Mouse (Mus musculus) ES-E14 (cell line): ENCODE measurements around the gene Icmt. TPM values are rescaled to one million over a fixed set of nuclear protein-coding genes. Genes with fewer than 3 reads are reported as not detected.

Experiments
- DNase-seq: peaks from one replicate; pipeline ENCODE4 v3.0.0-alpha.2; 2013; ENCODE audit warnings: low read depth, low spot score
- H3K27ac ChIP-seq: 2 replicates; pipeline ENCODE4 v1.5.1; 2012; ENCODE audit warnings: low read depth, mild to moderate bottlenecking, low read length, moderate library complexity, mixed read lengths; ENCODE audit not compliant: poor library complexity, insufficient read depth, severe bottlenecking
- H3K36me3 ChIP-seq: 2 replicates; pipeline ENCODE4 v1.6.1; 2012; ENCODE audit warnings: mild to moderate bottlenecking, low read length, moderate library complexity, mixed read lengths; ENCODE audit not compliant: control insufficient read depth, poor library complexity, insufficient read depth, severe bottlenecking
- H3K4me1 ChIP-seq, 2 experiments: fragments of 150-350 bp in 1 of 2; sonication (generic) in 1 of 2; 2 replicates each; pipeline ENCODE4 v1.6.1; 2012; ENCODE audit warnings: low read length in 2 of 2, mild to moderate bottlenecking in 1 of 2, mixed read lengths in 1 of 2; ENCODE audit not compliant: control insufficient read depth in 2 of 2, insufficient read depth in 2 of 2, poor library complexity in 1 of 2
- H3K4me3 ChIP-seq, 2 experiments: fragments of 150-350 bp in 1 of 2; sonication (generic) in 1 of 2; 2 replicates each; pipeline ENCODE4 v1.5.1; 2012; ENCODE audit warnings: low read length in 2 of 2, low read depth in 1 of 2, mild to moderate bottlenecking in 1 of 2, mixed read lengths in 1 of 2; ENCODE audit not compliant: insufficient read depth in 1 of 2, poor library complexity in 1 of 2, severe bottlenecking in 1 of 2
- H3K9ac ChIP-seq: 2 replicates; pipeline ENCODE4 v1.6.1; 2012; ENCODE audit warnings: low read depth, mild to moderate bottlenecking, low read length, mixed read lengths; ENCODE audit not compliant: poor library complexity, insufficient read depth, severe bottlenecking
- H3K9me3 ChIP-seq: fragments of 150-350 bp; sonication (generic); 2 replicates; pipeline ENCODE4 v1.6.1; 2012; ENCODE audit warnings: low read depth, mild to moderate bottlenecking, low read length; ENCODE audit not compliant: control insufficient read depth, insufficient read depth
- CHD2 ChIP-seq: IDR thresholded peaks from 2 replicates; pipeline ENCODE4 v1.6.1; 2014; ENCODE audit warnings: mild to moderate bottlenecking, low read depth, low read length, inconsistent platforms
- HCFC1 ChIP-seq: IDR thresholded peaks from 2 replicates; pipeline ENCODE4 v1.6.1; 2012; ENCODE audit warnings: low read length, inconsistent platforms, borderline replicate concordance; ENCODE audit not compliant: insufficient read depth
- MAFK ChIP-seq: IDR thresholded peaks from 2 replicates; pipeline ENCODE4 v1.6.1; 2014; ENCODE audit warnings: mild to moderate bottlenecking, low read depth, low read length, inconsistent platforms; ENCODE audit not compliant: insufficient read depth
- ZC3H11A ChIP-seq: IDR thresholded peaks from 2 replicates; pipeline ENCODE4 v1.6.1; 2012; ENCODE audit warnings: low read depth, mild to moderate bottlenecking, inconsistent platforms, low read length, borderline replicate concordance
- ZNF384 ChIP-seq: IDR thresholded peaks from 2 replicates; pipeline ENCODE4 v1.6.1; 2012; ENCODE audit warnings: low read depth, low read length, inconsistent platforms
- in situ Hi-C, 2 experiments: fragments of 600-800 bp; cut with MboI; formaldehyde crosslinking; loops; one replicate each; pipeline ENCODE4 v1.15.1; 2025; ENCODE audit warnings: low sequenced_read_pairs in 2 of 2, inconsistent platforms in 1 of 2; ENCODE audit not compliant: unreplicated experiment in 2 of 2
- total RNA-seq: library from RNA; depleted of rRNA; stranded (reverse); fragments of 300-350 nt; gene quantifications from 2 replicates; pipeline ENCODE4 v1.2.3, GENCODE M21; 2012

Gene Icmt
- total RNA-seq, 1 experiment: 47.7 TPM

- in situ Hi-C loops: no loop called here
- Histone ChIP-seq H3K4me3 (no peak overlapping the region), H3K9me3 (no peaks in the 10 kb centered on the region), H3K4me1 (peaks cover 1 to 2% of the 10 kb centered on the region in 2 experiments; a peak in 1 of 4 replicates), H3K36me3 (peaks cover 32% of the 10 kb centered on the region), H3K9ac (no peak overlapping the region), H3K27ac (no peak overlapping the region)
- no peak for TF ChIP-seq CHD2
- no peak for TF ChIP-seq ZNF384
- no peak for TF ChIP-seq ZC3H11A
- TF ChIP-seq MAFK: no peak
- no peak for TF ChIP-seq HCFC1
- DNase-seq: no peak
Measured at GRCm38 (mm10) chr4:152303172-152303571, 6.1 kb downstream of the Icmt start.

DNA sequence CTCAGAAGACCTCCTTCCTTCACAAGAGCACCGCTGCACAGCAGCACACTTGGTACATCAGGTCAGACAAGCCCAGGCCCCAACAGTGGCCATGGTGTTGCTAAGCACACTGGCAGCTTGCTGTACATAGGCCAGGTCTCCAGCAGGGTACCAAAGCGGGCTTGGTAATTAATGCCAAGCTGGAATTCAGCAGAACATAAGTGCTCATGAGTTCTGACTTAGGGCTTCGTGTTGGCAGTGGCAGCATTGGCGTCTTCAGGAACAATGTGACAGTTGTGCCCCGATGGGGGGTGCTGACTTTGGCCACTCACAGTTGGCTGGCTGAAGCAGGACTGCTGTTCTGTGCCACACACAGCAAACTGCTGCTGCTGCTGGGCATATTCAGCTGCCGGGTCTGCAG lies 7.7 kb downstream of the Icmt start:
- Histone ChIP-seq H3K36me3 (peaks cover 31% of the 10 kb centered on the region), H3K27ac (no peak overlapping the region), H3K9ac (no peak overlapping the region), H3K9me3 (no peaks in the 10 kb centered on the region), H3K4me1 (peaks cover 0 to 1% of the 10 kb centered on the region in 2 experiments; a peak in 1 of 4 replicates), H3K4me3 (no peak overlapping the region)
- DNase-seq: no peak
- no peak for TF ChIP-seq CHD2
- no peak for TF ChIP-seq ZNF384
- TF ChIP-seq HCFC1: no peak
- no peak for TF ChIP-seq ZC3H11A
- TF ChIP-seq MAFK: no peak
- in situ Hi-C loops: no loop called here

GRCm38 (mm10) chr4:152305991-152306390 lies 9.0 kb downstream of the Icmt start:
- Histone ChIP-seq H3K27ac (no peak overlapping the region), H3K4me1 (peaks cover 0 to 1% of the 10 kb centered on the region in 2 experiments; a peak in 1 of 4 replicates), H3K9ac (no peak overlapping the region), H3K9me3 (no peaks in the 10 kb centered on the region), H3K36me3 (peaks cover 22% of the 10 kb centered on the region), H3K4me3 (no peak overlapping the region)
- no peak for DNase-seq
- in situ Hi-C loops: no loop called here
- TF ChIP-seq ZC3H11A (no peak), HCFC1 (no peak), MAFK (no peak), ZNF384 (no peak), CHD2 (no peak)

DNA sequence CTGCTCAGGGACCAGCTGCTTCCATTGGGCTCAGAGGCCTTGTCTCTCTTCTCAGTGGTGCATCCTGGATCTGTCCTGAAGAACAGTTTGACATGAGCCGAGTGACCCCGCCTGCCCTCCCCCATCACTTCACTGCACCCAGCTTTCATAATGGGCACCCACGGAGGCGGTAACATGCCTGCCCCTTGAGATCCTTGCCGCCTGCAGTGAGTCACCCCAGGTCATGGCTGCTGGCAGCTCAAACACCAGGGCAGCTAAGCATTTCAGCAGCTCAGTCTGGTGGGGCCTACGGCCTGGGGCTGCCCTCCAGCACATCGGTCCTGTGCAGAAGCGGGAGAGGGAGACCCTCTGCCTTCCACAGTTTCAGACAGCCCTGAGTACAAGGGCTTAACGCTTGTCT lies 10.5 kb downstream of the Icmt start:
- in situ Hi-C loops: no loop called here
- no peak overlapping the region for H3K9ac ChIP-seq
- no peak overlapping the region for H3K4me3 ChIP-seq
- H3K9me3 ChIP-seq: no peaks in the 10 kb centered on the region
- H3K27ac ChIP-seq: no peak overlapping the region
- no peak for DNase-seq
- peaks cover 0 to 12% of the 10 kb centered on the region in 2 experiments; a peak in 2 of 4 replicates for H3K4me1 ChIP-seq
- no peak for TF ChIP-seq MAFK
- TF ChIP-seq ZNF384: no peak
- no peak for TF ChIP-seq HCFC1
- no peak for TF ChIP-seq ZC3H11A
- TF ChIP-seq CHD2: no peak
- H3K36me3 ChIP-seq: peaks cover 25% of the 10 kb centered on the region

- no peak overlapping the region for H3K27ac ChIP-seq
- H3K9ac ChIP-seq: peak overlapping the region; percentile 50; the same call in 1 of the 2 replicates
- no peak for TF ChIP-seq ZNF384
- TF ChIP-seq MAFK: no peak
- TF ChIP-seq CHD2: no peak
- TF ChIP-seq HCFC1: no peak
- TF ChIP-seq ZC3H11A: no peak
- peaks cover 4% of the 10 kb centered on the region; the same call in 1 of the 2 replicates for H3K36me3 ChIP-seq
- peaks cover 2 to 23% of the 10 kb centered on the region in 2 experiments; a peak in 3 of 4 replicates for H3K4me1 ChIP-seq
- H3K4me3 ChIP-seq: peak overlapping the region; percentile 49 to 60
- DNase-seq: no peak
- in situ Hi-C loops: no loop called here
- no peaks in the 10 kb centered on the region for H3K9me3 ChIP-seq
Measured at GRCm38 (mm10) chr4:152312186-152312585, 15.2 kb downstream of the Icmt start.
